Mouse (Mus musculus): Measurements from ENCODE around the gene Ak6. TPM values are rescaled to one million over a fixed set of nuclear protein-coding genes. Genes with fewer than 3 reads are reported as not detected.

Gene Ak6
- polyA plus RNA-seq, 1 experiment from 2014 or later: 120 TPM

DNA sequence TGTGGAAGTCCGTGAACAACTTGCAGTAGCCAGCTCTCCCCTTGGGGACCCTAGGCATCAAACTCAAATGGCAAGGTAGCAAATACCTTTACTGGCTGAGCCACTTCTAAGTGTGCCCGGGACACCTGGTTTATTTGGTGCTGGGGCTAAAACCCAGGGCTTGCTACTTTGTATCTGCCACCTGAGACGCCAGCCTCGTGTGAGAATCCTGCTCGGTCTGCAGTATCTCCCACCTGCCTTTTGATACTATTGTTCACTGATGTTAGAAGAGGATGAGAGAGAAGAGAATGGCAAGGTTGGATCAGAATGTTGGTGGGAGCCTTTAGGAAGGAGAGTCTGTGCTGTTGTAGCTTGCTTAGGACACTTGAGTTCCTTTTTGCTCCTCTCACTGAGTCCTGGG is 7.3 kb downstream of the Ak6 start:
- no peaks in the 10 kb centered on the region for H3K9me3 ChIP-seq (ENCODE audit: low read length)
- TF ChIP-seq CTCF (IDR thresholded peaks at IDR 0.05; ENCODE audit: low read depth): no peak
- no peak for TF ChIP-seq EP300 (IDR thresholded peaks at IDR 0.05; ENCODE audit: low read depth)
- DNase-seq: no peak
- no peak for ATAC-seq
- H3K36me3 ChIP-seq (replicated peaks; ENCODE audit: insufficient read depth, low read length): peaks cover 8% of the 10 kb centered on the region; the same call in 1 of the 2 replicates
- no peak overlapping the region for H3K4me3 ChIP-seq (ENCODE audit: low read depth, low read length)
- no peak overlapping the region for H3K9ac ChIP-seq (replicated peaks)
- 91% methylated on average over 5 of the region's 5 CpGs for WGBS (ENCODE audit: insufficient replicate concordance)
- no peaks in the 10 kb centered on the region for H3K27me3 ChIP-seq (ENCODE audit: insufficient read depth, low read length)
- no peak overlapping the region for H3K4me2 ChIP-seq (ENCODE audit: low read depth, low read length)
- H3K27ac ChIP-seq (ENCODE audit: low read depth): no peak overlapping the region
- no peaks in the 10 kb centered on the region for H3K4me1 ChIP-seq (ENCODE audit: insufficient read depth)

DNA sequence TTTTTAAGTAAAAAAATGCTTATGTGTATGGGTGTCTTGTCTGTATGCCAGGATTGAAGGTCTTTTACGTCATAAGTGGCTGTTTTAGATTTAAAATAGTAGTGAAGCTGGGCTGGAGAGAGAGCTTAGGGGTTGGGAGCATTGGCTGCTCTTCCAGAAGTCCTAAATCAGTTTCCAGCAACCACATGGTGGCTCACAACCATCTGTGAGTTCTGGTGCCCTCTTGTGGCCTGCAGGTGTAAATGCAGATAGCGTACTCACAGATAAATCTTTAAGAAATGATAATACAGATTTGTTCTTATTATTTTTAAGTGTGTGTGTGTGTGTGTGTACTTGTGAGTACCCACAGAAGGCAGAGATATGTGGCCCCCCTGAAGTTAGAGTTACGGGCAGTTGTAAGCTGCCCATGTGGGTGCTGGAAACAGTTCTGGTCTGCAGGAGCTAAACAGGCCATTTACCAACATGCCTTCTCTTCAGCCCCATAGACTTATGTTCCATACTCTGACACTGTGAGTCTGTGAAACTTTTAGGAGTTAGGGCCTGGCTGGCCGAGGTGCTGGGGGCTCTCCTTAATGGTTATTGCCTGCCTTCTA is 9.2 kb downstream of the Ak6 start:
- H3K27me3 ChIP-seq (ENCODE audit: insufficient read depth, low read length): no peaks in the 10 kb centered on the region

DNA sequence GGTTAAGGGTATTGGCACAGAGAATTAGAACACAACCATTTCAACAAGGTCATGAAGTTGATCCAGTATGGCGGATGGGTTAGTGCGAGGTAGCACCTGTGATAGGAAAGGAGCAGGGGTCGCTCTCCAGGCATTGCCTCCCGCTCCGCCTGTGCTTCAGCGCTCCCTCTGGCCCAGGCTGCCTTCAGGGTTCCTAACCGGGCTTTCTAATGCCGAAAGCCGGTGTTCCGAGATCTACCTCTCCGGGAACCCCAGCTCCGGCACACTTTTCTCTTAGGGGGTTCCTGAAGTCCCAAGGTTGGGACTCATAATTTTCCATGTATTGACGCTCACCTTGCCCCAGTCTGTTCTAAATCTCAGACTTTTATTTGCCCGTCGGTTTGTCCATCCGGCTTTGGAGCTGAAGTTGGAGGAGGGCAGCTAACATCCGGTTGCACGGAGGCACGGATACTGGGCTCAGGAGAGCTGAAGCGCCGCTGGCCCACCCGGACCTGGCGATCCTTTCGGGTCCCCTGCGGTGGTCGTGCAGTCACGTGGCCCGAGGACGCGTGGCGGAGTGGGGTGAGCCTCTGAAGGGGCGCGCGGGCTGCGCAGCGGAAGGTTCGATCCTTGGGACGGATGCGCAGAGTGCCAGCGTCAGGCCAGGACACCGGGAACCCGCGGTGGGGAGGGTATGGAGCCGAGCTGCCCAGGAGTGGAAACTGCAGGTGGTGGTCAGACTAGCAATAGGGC is 18.7 kb downstream of the Ak6 start, which contains the start of gene Ccdc125:
Ccdc125 (plus strand) TSS at position 427 of the 732 bp plus-strand sequence.
- Histone ChIP-seq H3K9me3 (ENCODE audit: low read length) (no peaks in the 10 kb centered on the region), H3K4me2 (ENCODE audit: low read depth, low read length) (peak within 1 kb of the TSS; percentile 69), H3K4me3 (ENCODE audit: low read depth, low read length) (peak within 1 kb of the TSS; percentile 66), H3K4me1 (ENCODE audit: insufficient read depth) (peaks cover 6% of the 10 kb centered on the region; the same call in 1 of the 2 replicates), H3K27ac (ENCODE audit: low read depth) (peak within 1 kb of the TSS; percentile 94), H3K9ac (replicated peaks) (peak within 1 kb of the TSS; percentile 67), H3K27me3 (ENCODE audit: insufficient read depth, low read length) (no peaks in the 10 kb centered on the region), H3K36me3 (replicated peaks; ENCODE audit: insufficient read depth, low read length) (peaks cover 11% of the 10 kb centered on the region)
- TF ChIP-seq EP300 (IDR thresholded peaks at IDR 0.05; ENCODE audit: low read depth): no peak
- no peak for TF ChIP-seq CTCF (IDR thresholded peaks at IDR 0.05; ENCODE audit: low read depth)
- DNase-seq (peak; percentile 54), ATAC-seq (peak; percentile 70)
- WGBS (ENCODE audit: insufficient replicate concordance): 1% methylated on average over 44 of the region's 44 CpGs

More for the DNA sequence above, 9.2 kb downstream of the Ak6 start:
- peak; percentile 79 for DNase-seq
- peak; percentile 93 for TF ChIP-seq CTCF (IDR thresholded peaks at IDR 0.05; ENCODE audit: low read depth)
- TF ChIP-seq EP300 (IDR thresholded peaks at IDR 0.05; ENCODE audit: low read depth): no peak
- Histone ChIP-seq H3K27ac (ENCODE audit: low read depth) (no peak overlapping the region), H3K36me3 (replicated peaks; ENCODE audit: insufficient read depth, low read length) (peaks cover 8% of the 10 kb centered on the region), H3K4me3 (ENCODE audit: low read depth, low read length) (no peak overlapping the region), H3K4me1 (ENCODE audit: insufficient read depth) (no peaks in the 10 kb centered on the region), H3K4me2 (ENCODE audit: low read depth, low read length) (no peak overlapping the region), H3K9ac (replicated peaks) (no peak overlapping the region), H3K9me3 (ENCODE audit: low read length) (no peaks in the 10 kb centered on the region)
- WGBS (ENCODE audit: insufficient replicate concordance): 28% methylated on average over 4 of the region's 4 CpGs
- ATAC-seq: no peak

DNA sequence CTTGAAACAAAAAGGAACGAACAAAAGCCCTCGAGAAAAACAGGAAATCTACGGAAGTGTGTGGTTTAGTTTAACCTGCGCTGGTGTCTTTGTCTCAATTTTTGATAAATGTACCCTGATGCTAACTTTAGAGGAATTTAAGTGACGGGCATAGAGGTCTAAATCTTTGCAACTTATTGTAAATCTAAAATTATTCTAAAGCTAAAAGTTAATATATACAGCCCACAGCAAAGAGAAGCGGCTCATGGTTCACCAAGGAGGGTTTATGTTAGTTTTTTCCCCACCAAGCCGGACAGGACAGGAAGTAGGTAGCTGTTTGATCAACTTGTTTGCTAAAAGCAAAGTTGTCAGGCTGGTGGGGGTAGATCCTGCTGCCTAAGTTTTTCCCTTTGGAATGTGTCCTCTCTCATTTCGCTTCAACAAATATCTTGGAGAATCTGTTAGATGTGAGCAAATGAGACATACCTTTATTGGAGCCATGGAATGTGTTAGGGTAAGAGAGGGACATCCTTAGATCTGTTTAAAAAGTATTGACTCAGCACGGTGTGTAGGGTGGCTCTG is 19.5 kb downstream of the Ak6 start:
- Histone ChIP-seq H3K4me2 (ENCODE audit: low read depth, low read length) (peak overlapping the region; percentile 69), H3K9me3 (ENCODE audit: low read length) (no peaks in the 10 kb centered on the region), H3K4me3 (ENCODE audit: low read depth, low read length) (peak overlapping the region; percentile 66), H3K9ac (replicated peaks) (peak overlapping the region; percentile 67), H3K27ac (ENCODE audit: low read depth) (peak overlapping the region; percentile 94), H3K27me3 (ENCODE audit: insufficient read depth, low read length) (no peaks in the 10 kb centered on the region), H3K4me1 (ENCODE audit: insufficient read depth) (peaks cover 7% of the 10 kb centered on the region; the same call in 1 of the 2 replicates), H3K36me3 (replicated peaks; ENCODE audit: insufficient read depth, low read length) (peaks cover 11% of the 10 kb centered on the region; the same call in 1 of the 2 replicates)
- 6% methylated on average over 9 of the region's 9 CpGs for WGBS (ENCODE audit: insufficient replicate concordance)
- TF ChIP-seq CTCF (IDR thresholded peaks at IDR 0.05; ENCODE audit: low read depth) (no peak), EP300 (IDR thresholded peaks at IDR 0.05; ENCODE audit: low read depth) (no peak)
- ATAC-seq (peak; percentile 37; the same call in 1 of the 2 replicates), DNase-seq (no peak)

DNA sequence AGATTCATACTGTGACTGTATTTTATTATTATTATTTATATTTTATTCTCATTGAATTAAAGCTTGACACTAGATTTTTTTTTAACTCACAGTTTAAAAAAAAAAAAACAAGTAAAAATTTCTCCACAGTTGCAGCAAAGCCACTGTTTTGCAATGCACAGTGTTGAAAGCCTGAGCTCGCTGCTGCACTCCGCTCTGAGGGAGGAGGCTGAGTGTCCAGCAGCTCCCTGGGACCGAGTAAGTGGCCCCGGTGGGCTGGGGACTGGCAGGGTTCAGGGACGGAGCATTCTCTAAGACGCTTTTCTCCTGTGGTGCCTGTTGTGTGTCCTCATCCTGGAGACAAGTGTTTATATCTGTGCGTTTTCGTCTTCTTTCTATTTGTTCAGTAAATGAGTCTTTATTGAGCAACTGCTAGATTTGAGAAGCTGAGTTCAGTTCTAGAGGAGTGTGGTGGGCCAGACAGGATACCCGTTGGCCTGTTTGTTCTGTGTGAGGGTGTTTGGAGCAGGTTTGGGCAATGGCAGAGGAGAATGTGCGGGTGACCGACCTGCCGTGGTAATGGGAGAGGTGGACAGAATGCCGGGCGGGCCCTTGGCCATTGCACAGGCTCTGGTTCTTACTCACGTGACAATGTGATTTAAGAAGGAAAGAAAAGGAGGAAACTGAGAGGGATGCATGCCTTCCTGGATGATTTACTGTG is 25.3 kb downstream of the Ak6 start:
- H3K4me3 ChIP-seq (ENCODE audit: low read depth, low read length): peak overlapping the region; percentile 17
- H3K4me1 ChIP-seq (ENCODE audit: insufficient read depth): peaks cover 6% of the 10 kb centered on the region; the same call in 1 of the 2 replicates
- H3K36me3 ChIP-seq (replicated peaks; ENCODE audit: insufficient read depth, low read length): peaks cover 9% of the 10 kb centered on the region; the same call in 1 of the 2 replicates
- no peaks in the 10 kb centered on the region for H3K9me3 ChIP-seq (ENCODE audit: low read length)
- H3K9ac ChIP-seq (replicated peaks): no peak overlapping the region
- TF ChIP-seq CTCF (IDR thresholded peaks at IDR 0.05; ENCODE audit: low read depth): no peak
- no peak for TF ChIP-seq EP300 (IDR thresholded peaks at IDR 0.05; ENCODE audit: low read depth)
- peak; percentile 75 for ATAC-seq
- peak overlapping the region; percentile 62 for H3K27ac ChIP-seq (ENCODE audit: low read depth)
- DNase-seq: peak; percentile 50
- H3K27me3 ChIP-seq (ENCODE audit: insufficient read depth, low read length): no peaks in the 10 kb centered on the region
- WGBS (ENCODE audit: insufficient replicate concordance): 54% methylated on average over 15 of the region's 15 CpGs
- H3K4me2 ChIP-seq (ENCODE audit: low read depth, low read length): peak overlapping the region; percentile 22
